Mouse (Mus musculus) heart, embryonic 13.5 days (tissue): ENCODE results near the gene Mroh2a. TPM values are rescaled to one million over a fixed set of nuclear protein-coding genes. Genes with fewer than 3 reads are reported as not detected.

Experiments used
- ATAC-seq: fragments of 200-750 bp; cut with Nextera tagmentation; 2 replicates; pipeline ENCODE4 v1.8.0; 2017; ENCODE audit warnings: moderate TSS enrichment; ENCODE audit not compliant: insufficient number of reproducible peaks, low FRiP score, low TSS enrichment; ENCODE audit errors: extremely low read depth
- H3K27ac ChIP-seq: fragments of 300-500 bp; sonication (generic); replicated peaks from 2 replicates; pipeline ENCODE4 v1.5.1; 2015; ENCODE audit warnings: moderate library complexity, mild to moderate bottlenecking, inconsistent platforms
- H3K27me3 ChIP-seq: fragments of 300-500 bp; sonication (generic); replicated peaks from 2 replicates; pipeline ENCODE4 v1.6.1; 2015; ENCODE audit warnings: mild to moderate bottlenecking, inconsistent platforms
- H3K36me3 ChIP-seq: fragments of 300-500 bp; sonication (generic); 2 replicates; pipeline ENCODE4 v1.6.1; 2015; ENCODE audit warnings: mild to moderate bottlenecking, inconsistent platforms
- H3K4me1 ChIP-seq: fragments of 300-500 bp; sonication (generic); 2 replicates; pipeline ENCODE4 v1.6.1; 2015; ENCODE audit warnings: inconsistent platforms
- H3K4me2 ChIP-seq: fragments of 300-500 bp; sonication (generic); 2 replicates; pipeline ENCODE4 v1.6.1; 2015; ENCODE audit warnings: inconsistent platforms, mild to moderate bottlenecking, moderate library complexity
- H3K4me3 ChIP-seq: fragments of 300-500 bp; sonication (generic); 2 replicates; pipeline ENCODE4 v1.5.1; 2015; ENCODE audit warnings: moderate library complexity, mild to moderate bottlenecking, inconsistent platforms
- H3K9ac ChIP-seq: fragments of 300-500 bp; sonication (generic); 2 replicates; pipeline ENCODE4 v1.6.1; 2015; ENCODE audit warnings: inconsistent platforms, mild to moderate bottlenecking, moderate library complexity
- H3K9me3 ChIP-seq: fragments of 300-500 bp; sonication (generic); 2 replicates; pipeline ENCODE4 v1.6.1; 2016; ENCODE audit warnings: inconsistent platforms
- WGBS: fragments of 180-500 bp; shearing (Covaris S2); methylation state at CpG from one replicate; pipeline ENCODE4 v1.1.7; 2015; ENCODE audit warnings: mixed read lengths; 5-methylcytosine and 5-hydroxymethylcytosine counted together
- polyA plus RNA-seq: library from polyadenylated mRNA; unstranded; fragments of >200 nt; fragmentation: Nextera tagmentation; extraction: Ambion mirVana; gene quantifications from 2 replicates; pipeline ENCODE4 v1.2.1, GENCODE M21; 2015

Gene Mroh2a
- polyA plus RNA-seq, 1 experiment from 2014 or later = 0.33 TPM

- Histone ChIP-seq H3K36me3 (no peaks in the 10 kb centered on the region), H3K27me3 (no peaks in the 10 kb centered on the region), H3K4me3 (no peak overlapping the region), H3K27ac (no peak overlapping the region), H3K4me2 (no peak overlapping the region), H3K9ac (no peak overlapping the region), H3K4me1 (no peaks in the 10 kb centered on the region), H3K9me3 (peaks cover 87% of the 10 kb centered on the region)
- 59% methylated on average over 9 of the region's 9 CpGs for WGBS
- ATAC-seq = no peak; the same call in 1 of the 2 replicates
Measured at GRCm38 (mm10) chr1:88301121-88302014, 74.6 kb downstream of the Mroh2a start.

GRCm38 (mm10) chr1:88302057-88302740 is 75.4 kb downstream of the Mroh2a start:
- Histone ChIP-seq H3K27ac (no peak overlapping the region), H3K4me1 (no peaks in the 10 kb centered on the region), H3K4me2 (no peak overlapping the region), H3K9me3 (peaks cover 89% of the 10 kb centered on the region), H3K9ac (no peak overlapping the region), H3K4me3 (no peak overlapping the region), H3K36me3 (no peaks in the 10 kb centered on the region), H3K27me3 (no peaks in the 10 kb centered on the region)
- WGBS = 57% methylated on average over 14 of the region's 14 CpGs
- ATAC-seq = no peak; the same call in 1 of the 2 replicates

- Histone ChIP-seq H3K27me3 (no peaks in the 10 kb centered on the region), H3K4me2 (no peak overlapping the region), H3K36me3 (no peaks in the 10 kb centered on the region), H3K27ac (no peak overlapping the region), H3K9me3 (peaks cover 94% of the 10 kb centered on the region), H3K9ac (no peak overlapping the region), H3K4me3 (no peak overlapping the region), H3K4me1 (no peaks in the 10 kb centered on the region)
- no peak for ATAC-seq
- 55% methylated on average over 6 of the region's 6 CpGs for WGBS
Measured at GRCm38 (mm10) chr1:88303762-88304161, 77.0 kb downstream of the Mroh2a start.

- 51% methylated on average over 8 of the region's 8 CpGs for WGBS
- H3K9me3 ChIP-seq = peaks cover 94% of the 10 kb centered on the region
Measured at GRCm38 (mm10) chr1:88304261-88304985, 77.6 kb downstream of the Mroh2a start.

GRCm38 (mm10) chr1:88305018-88305795 is 78.4 kb downstream of the Mroh2a start:
- H3K9ac ChIP-seq = no peak overlapping the region
- H3K9me3 ChIP-seq = peaks cover 94% of the 10 kb centered on the region
- no peaks in the 10 kb centered on the region for H3K27me3 ChIP-seq
- no peaks in the 10 kb centered on the region for H3K36me3 ChIP-seq
- no peak overlapping the region for H3K27ac ChIP-seq
- H3K4me3 ChIP-seq = no peak overlapping the region
- no peak overlapping the region for H3K4me2 ChIP-seq
- WGBS = 34% methylated on average over 6 of the region's 6 CpGs
- H3K4me1 ChIP-seq = no peaks in the 10 kb centered on the region
- no peak for ATAC-seq

More at GRCm38 (mm10) chr1:88304261-88304985, 77.6 kb downstream of the Mroh2a start:
- no peak overlapping the region for H3K27ac ChIP-seq
- no peaks in the 10 kb centered on the region for H3K27me3 ChIP-seq
- H3K4me1 ChIP-seq = no peaks in the 10 kb centered on the region
- H3K4me3 ChIP-seq = no peak overlapping the region
- no peak for ATAC-seq
- no peak overlapping the region for H3K9ac ChIP-seq
- H3K36me3 ChIP-seq = no peaks in the 10 kb centered on the region
- no peak overlapping the region for H3K4me2 ChIP-seq

- H3K4me2 ChIP-seq = no peak overlapping the region
- H3K4me1 ChIP-seq = no peaks in the 10 kb centered on the region
- H3K9ac ChIP-seq = no peak overlapping the region
- peaks cover 84% of the 10 kb centered on the region for H3K9me3 ChIP-seq
- 52% methylated on average over 1 of the region's 1 CpGs for WGBS
- ATAC-seq = no peak
- no peak overlapping the region for H3K27ac ChIP-seq
- no peaks in the 10 kb centered on the region for H3K36me3 ChIP-seq
- no peak overlapping the region for H3K4me3 ChIP-seq
- H3K27me3 ChIP-seq = no peaks in the 10 kb centered on the region
Measured at GRCm38 (mm10) chr1:88306543-88306942, 79.8 kb downstream of the Mroh2a start.

GRCm38 (mm10) chr1:88307180-88307579 is 80.4 kb downstream of the Mroh2a start:
- Histone ChIP-seq H3K4me2 (no peak overlapping the region), H3K4me3 (no peak overlapping the region), H3K27me3 (no peaks in the 10 kb centered on the region), H3K9ac (no peak overlapping the region), H3K9me3 (peaks cover 78% of the 10 kb centered on the region), H3K27ac (no peak overlapping the region), H3K4me1 (no peaks in the 10 kb centered on the region), H3K36me3 (no peaks in the 10 kb centered on the region)
- no peak for ATAC-seq
- WGBS = 60% methylated on average over 12 of the region's 12 CpGs

GRCm38 (mm10) chr1:88309020-88309419 is 82.2 kb downstream of the Mroh2a start:
- no peak for ATAC-seq
- no peaks in the 10 kb centered on the region for H3K27me3 ChIP-seq
- 40% methylated on average over 2 of the region's 2 CpGs for WGBS
- H3K9ac ChIP-seq = no peak overlapping the region
- H3K36me3 ChIP-seq = no peaks in the 10 kb centered on the region
- no peak overlapping the region for H3K4me3 ChIP-seq
- H3K9me3 ChIP-seq = peaks cover 63% of the 10 kb centered on the region
- no peak overlapping the region for H3K27ac ChIP-seq
- H3K4me1 ChIP-seq = no peaks in the 10 kb centered on the region
- no peak overlapping the region for H3K4me2 ChIP-seq

- Histone ChIP-seq H3K27me3 (no peaks in the 10 kb centered on the region), H3K4me3 (no peak overlapping the region), H3K4me1 (no peaks in the 10 kb centered on the region), H3K36me3 (no peaks in the 10 kb centered on the region), H3K4me2 (no peak overlapping the region), H3K27ac (no peak overlapping the region), H3K9me3 (peaks cover 56% of the 10 kb centered on the region), H3K9ac (no peak overlapping the region)
- ATAC-seq = 0 out of 2 replicates have a peak, but pooled peaks have one; percentile 2
- 36% methylated on average over 3 of the region's 3 CpGs for WGBS
Measured at GRCm38 (mm10) chr1:88309905-88310304, 83.1 kb downstream of the Mroh2a start.

- no peak overlapping the region for H3K4me2 ChIP-seq
- H3K36me3 ChIP-seq = no peaks in the 10 kb centered on the region
- WGBS = 58% methylated on average over 3 of the region's 3 CpGs
- no peaks in the 10 kb centered on the region for H3K4me1 ChIP-seq
- H3K9me3 ChIP-seq = peaks cover 51% of the 10 kb centered on the region
- no peak overlapping the region for H3K4me3 ChIP-seq
- H3K27ac ChIP-seq = no peak overlapping the region
- no peaks in the 10 kb centered on the region for H3K27me3 ChIP-seq
- ATAC-seq = no peak
- no peak overlapping the region for H3K9ac ChIP-seq
Measured at GRCm38 (mm10) chr1:88310349-88310748, 83.6 kb downstream of the Mroh2a start.
